Mouse (Mus musculus) kidney, postnatal 25 days (tissue): Measurements from ENCODE around the gene Ap3m1.

Source experiments
- DNase-seq, 2 experiments: peaks; one replicate each; pipeline ENCODE4 v3.0.0; 2021; ENCODE audit warnings: mixed read lengths in 2 of 2

Ap3m1 gene

DNA sequence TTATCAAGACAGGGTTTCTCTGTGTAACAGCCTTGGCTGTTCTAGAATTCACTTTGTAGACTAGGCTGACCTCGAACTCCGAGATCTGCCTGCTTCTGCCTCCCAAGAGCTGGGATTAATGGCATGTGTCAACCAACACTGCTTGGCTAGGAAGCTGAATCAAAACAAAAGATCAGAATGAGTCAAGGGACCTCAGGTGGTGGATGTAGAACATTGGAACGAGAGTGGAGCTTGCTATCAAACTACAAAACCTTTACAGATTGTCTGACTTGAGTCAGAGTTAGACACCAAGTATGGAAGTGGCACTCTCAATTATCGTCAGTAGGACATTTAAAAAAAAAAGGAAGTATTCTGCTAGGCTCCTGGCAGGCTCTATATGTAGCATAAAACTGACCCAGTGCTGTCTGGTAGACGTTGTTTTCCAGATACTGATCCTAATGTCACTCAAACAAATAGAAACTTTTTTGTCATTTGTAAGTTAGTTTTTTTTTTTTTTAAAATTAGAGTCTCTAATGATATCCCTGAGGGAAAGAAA is 38.4 kb downstream of the Ap3m1 start:
- no peak for DNase-seq

- DNase-seq = no peak
Observed at GRCm38 (mm10) chr14:20999617-21000016, 52.7 kb downstream of the Ap3m1 start.

DNA sequence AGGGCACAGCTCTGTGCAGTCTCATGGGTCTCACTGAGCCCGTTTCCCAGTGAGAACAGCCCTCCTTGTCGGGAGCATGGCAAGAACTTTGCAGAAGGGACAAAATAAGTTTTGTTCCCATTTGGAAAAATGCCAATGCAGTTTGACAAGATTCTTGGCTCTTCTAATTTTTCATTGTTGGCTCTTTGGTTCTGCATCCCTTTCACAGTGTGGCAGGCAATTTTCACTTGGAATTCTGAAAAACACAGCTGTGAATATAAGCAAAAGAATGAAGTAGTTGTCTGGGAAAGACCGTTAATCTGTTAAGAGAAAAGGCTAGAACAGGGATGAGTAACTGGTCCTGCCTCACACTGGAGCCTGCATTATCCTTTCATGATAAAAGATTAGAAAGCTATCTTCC is 54.8 kb downstream of the Ap3m1 start:
- no peak for DNase-seq

- DNase-seq = no peak
Observed at GRCm38 (mm10) chr14:20996361-20996760, 55.9 kb downstream of the Ap3m1 start.

- DNase-seq = no peak
Observed at GRCm38 (mm10) chr14:20995497-20995896, 56.8 kb downstream of the Ap3m1 start.

GRCm38 (mm10) chr14:20994475-20994874 is 57.8 kb downstream of the Ap3m1 start:
- no peak for DNase-seq

- DNase-seq = peak; percentile 61 to 68
Observed at GRCm38 (mm10) chr14:20993067-20993691, 59.1 kb downstream of the Ap3m1 start.

DNA sequence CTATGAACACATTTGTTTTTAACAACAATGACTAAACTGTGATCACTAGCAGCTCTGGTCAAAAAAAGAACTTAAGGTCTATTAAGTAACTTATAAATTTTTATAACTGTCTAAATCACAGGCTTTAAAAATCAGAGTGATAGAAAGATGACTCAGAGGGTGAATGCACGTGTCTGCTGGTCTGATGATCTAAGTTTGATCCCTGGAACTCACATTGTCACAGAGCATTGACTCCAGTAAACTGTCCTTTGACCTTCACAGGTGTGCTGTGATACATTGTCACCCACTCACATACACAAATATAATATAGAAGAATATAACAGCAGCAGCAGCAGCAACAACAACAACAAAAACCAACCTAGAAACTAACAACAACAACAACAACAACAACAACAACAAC is 60.8 kb downstream of the Ap3m1 start:
- no peak for DNase-seq

DNA sequence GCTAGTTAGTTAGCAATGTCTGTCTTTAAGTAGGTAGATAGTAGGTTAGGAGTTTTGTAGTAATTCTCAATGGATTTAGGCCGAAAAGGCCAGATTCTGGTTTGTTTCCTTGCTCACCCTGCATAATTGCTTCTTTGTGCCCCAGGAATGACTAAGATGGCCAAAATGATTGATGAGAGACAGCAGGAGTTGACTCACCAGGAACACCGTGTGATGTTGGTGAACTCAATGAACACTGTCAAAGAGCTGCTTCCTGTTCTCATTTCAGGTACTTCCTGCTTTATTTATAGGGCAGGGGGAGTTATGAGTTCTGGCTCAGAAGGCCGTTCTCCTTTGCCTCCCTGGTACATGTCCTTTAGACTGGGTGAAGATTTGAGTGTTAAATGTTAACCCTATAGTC is 66.8 kb downstream of the Ap3m1 start:
- DNase-seq = peak in 1 of 2 experiments; percentile 34

DNA sequence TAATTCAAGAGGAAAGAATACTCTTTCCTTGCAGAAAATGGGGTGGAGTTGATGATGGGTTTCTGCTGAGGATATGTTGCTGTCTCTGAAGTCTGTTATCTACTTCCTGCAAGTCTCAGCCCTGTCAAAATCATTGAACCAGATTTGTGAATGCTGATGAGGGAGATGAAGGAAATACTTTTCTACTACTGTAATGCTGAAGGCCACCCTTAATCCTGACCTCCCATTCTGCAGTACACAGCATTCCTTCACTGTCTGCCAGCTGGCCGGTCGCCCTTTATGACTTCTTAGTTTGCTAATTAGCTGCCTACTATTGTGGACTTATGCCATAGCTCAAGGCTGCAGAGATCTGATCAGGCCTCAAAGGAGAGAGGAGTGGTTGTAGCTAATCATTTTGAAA is 68.5 kb downstream of the Ap3m1 start:
- peak; percentile 90 to 91 for DNase-seq
